Mouse (Mus musculus) ovary, postnatal 14 days (tissue): ENCODE measurements around the gene Gm47289.

Source experiments
- DNase-seq: peaks from one replicate; pipeline ENCODE4 v3.0.0; 2022; ENCODE audit warnings: low spot score

Gene Gm47289

GRCm38 (mm10) chr9:119158861-119159260 lies at the start of gene Gm47289:
TSS of gene Gm47289 (plus strand) at chr9:119159161.
- no peak for DNase-seq

- DNase-seq = no peak
Measured at GRCm38 (mm10) chr9:119109685-119110353, 49.1 kb upstream of the Gm47289 start.

DNA sequence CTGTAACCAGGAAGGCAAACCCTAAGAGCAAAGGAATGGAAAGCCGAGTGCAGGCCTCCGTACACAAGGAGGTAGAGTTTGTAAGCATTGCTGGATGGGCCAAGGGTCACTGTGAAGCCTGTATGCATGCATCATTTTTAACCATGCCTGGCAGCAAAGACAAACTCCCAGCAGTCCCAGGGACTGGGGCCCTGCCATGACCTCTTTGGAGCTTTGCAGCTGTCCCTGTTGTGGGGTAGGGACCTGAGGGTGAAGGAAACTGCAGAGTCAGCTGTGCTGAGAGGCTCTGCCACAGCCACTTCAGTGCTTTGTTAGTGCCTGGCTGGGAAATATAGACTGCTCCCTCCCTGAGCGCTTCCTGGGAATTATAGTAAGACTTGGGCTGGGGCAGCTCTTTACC lies 48.3 kb upstream of the Gm47289 start:
- DNase-seq = no peak

GRCm38 (mm10) chr9:119114911-119115310 lies 44.0 kb upstream of the Gm47289 start:
- no peak for DNase-seq

- DNase-seq = no peak
Measured at GRCm38 (mm10) chr9:119119409-119120167, 39.4 kb upstream of the Gm47289 start.

GRCm38 (mm10) chr9:119120168-119120560 lies 38.8 kb upstream of the Gm47289 start:
- DNase-seq = no peak

GRCm38 (mm10) chr9:119122596-119123369 lies 36.2 kb upstream of the Gm47289 start:
- no peak for DNase-seq

GRCm38 (mm10) chr9:119128436-119129181 lies 30.4 kb upstream of the Gm47289 start:
- no peak for DNase-seq

- no peak for DNase-seq
Measured at GRCm38 (mm10) chr9:119130692-119131091, 28.3 kb upstream of the Gm47289 start.

- DNase-seq = no peak
Measured at GRCm38 (mm10) chr9:119138836-119139235, 20.1 kb upstream of the Gm47289 start.

DNA sequence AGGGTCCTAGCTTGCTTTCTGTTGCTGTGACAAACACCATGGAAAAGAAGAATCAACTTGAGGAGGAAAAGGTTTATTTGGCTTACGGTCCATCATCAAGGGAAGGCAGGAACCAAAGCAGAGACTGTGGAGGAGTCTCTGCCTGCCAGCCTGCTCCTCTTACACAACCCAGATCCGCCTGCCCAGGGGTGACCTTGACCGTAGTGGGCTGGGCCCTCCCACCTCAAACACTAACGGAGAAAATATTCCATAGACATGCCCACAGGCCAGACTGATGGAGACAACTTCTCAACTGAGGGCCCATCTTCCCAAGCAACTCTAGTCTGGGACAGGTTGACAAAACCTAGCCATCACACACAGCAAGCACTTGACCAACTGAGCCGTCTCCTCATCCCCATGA lies 16.9 kb upstream of the Gm47289 start:
- DNase-seq = no peak

GRCm38 (mm10) chr9:119143372-119143771 lies 15.6 kb upstream of the Gm47289 start:
- no peak for DNase-seq

DNA sequence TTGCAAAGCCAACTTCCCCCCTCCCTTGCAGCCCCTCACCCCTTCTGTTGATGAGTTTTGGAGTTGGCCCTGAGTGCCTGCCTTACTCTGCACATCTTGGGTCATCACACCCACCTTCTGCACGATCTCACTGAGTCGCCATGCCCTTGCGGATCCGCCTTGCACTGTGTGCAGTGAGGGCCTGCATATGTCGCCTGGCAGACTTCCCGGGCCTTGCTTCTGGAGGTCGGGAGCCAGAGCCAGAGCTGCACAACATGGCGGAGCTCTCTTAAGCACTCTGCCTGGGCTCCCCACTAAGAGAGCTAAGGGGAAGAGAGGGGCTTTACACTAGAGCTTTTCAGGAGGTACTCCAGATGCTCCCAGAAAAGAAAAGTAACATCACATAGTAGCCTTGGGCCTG lies 14.3 kb upstream of the Gm47289 start:
- no peak for DNase-seq

GRCm38 (mm10) chr9:119145137-119145536 lies 13.8 kb upstream of the Gm47289 start:
- no peak for DNase-seq

DNA sequence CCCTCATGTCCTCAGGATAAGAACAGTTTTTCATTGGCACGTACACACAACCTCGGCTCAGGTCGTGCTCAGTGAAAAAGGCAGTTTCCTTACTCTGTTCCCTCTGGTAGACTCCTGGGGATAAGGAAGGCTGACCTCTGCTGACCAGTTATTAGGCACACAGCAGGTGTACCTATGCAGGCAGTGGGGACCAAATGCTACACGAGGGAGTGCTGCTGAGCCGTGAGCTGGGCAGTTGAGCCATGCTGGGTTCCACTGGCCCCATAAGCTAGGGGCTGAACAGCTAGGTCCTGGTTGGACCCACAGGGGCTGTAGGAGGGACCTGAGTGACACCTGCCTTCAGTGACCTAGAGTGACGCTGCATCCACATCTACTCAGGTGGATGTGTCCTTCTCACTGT lies 13.3 kb upstream of the Gm47289 start:
- DNase-seq = no peak

DNA sequence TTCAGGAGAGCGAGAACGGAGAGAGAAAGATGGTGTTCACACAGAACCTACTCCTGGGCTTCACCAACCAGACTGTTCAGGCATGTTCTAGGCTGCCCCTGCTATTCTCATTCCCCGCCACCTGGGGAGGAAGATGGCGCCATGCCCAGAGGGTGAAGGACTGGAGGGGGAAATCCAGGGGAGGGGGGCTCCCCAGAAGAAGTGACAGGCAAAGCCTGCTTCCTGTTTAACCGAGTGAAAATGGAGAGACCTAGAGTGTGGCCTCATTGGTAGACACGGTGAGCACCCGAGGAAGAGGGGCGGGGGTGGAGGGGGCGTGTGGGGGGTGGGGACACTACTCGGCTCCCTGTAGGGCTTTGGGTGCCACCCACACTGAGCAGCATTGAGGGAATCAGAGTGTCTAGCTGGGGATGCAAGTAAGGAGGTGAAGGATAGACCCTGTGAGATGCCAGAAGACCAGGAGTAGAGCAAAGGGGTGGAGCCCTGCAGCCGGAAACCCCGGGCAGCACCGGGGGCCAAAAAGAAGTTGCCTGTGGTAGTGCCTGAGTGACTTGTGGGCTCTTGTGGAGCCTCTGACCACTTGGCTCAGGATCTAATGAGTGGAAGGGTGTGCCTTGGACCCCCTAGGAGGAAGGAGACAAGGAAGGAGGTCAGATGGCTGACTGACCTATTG lies 12.7 kb upstream of the Gm47289 start:
- no peak for DNase-seq

DNA sequence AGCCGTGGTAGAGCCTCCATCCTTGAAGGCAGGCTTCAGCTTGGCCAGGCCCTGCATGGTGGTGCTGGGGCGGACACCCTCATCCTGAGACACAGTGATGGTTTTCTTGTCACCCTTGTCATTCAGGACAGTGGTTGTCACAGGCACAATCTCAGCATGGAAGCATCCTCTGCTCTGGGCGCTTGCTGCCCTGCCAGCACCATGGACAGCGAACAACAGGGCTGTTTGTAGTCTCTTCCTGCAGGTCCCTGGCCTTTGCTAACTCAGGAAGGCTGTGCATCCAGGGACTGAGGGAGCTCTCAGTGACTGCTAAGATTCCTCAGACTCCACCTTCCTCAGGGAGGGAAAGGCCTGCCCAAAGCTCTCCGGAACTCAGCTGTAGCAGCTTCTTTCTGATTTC lies 9.4 kb upstream of the Gm47289 start:
- peak; percentile 51 for DNase-seq

GRCm38 (mm10) chr9:119151751-119152150 lies 7.2 kb upstream of the Gm47289 start:
- no peak for DNase-seq

DNA sequence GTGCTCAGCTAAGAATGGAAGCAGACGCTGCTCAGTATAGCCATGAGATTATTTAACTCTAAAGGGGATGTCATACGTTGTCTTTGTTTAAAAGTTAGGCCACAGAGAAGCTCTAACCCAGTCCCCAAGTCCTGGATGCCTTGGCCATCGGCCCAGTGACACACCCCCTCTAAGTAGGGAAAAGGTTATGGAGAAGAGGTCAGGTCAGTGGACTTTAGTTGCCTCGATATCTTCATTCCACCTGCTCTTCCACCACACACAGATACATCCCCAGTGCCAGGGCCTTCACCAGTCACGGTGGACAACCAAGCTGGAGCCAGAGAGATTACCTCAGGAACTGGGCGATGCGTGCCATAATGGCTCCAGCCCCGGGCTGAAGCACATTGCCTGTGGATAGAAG lies 3.5 kb upstream of the Gm47289 start:
- no peak for DNase-seq

DNA sequence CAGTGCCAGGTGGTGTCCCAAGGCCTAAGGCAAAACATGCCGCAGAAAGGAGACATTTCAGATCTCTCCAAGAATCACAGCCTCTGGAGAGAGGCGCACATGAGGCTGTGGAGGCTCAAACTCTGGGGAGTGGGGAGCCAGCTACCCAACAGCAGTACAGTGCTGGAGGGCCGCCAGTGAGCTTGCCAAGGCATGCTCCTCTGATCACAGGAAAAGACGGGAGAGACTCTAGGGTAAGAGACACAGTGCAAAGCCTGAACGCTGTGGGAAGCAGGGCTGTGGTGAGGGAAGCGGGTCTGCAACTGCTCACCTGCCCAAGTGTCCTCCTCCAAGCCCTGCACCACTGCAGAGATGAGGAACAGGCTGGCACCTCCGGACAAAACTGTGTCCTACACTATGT lies 3.1 kb upstream of the Gm47289 start:
- peak; percentile 14 for DNase-seq
